Mouse (Mus musculus): ENCODE measurements at regions not wholly inside any gene's neighbourhood (a gene's known extent, or its start where the extent isn't known, plus 50 kb on each side); places are given as distances from the start of the nearest gene placed in this dataset.

- peak; percentile 41 for DNase-seq
Observed at GRCm38 (mm10) chr10:99467319-99467842, 204.3 kb downstream of the Dusp6 start.

DNA sequence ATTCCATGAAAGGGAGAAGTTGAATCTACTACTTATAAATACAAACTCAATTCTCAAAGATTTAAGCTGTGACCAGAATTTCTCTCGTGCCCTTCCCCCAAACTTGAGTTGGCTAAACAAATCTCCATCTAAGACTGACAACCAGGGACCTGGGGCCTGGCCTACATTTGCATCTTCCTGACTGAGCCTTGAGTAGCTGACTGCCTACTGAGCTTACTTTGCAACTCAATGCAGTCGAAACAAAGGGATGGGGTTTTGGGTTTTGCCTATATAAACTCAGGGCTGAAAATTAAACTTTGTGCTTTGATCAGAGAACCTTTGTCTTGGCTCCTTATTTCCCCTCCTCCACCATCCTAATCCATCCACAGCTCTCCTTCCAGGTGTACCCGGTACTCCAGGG is 205.9 kb downstream of the Dusp6 start:
- DNase-seq = no peak

DNA sequence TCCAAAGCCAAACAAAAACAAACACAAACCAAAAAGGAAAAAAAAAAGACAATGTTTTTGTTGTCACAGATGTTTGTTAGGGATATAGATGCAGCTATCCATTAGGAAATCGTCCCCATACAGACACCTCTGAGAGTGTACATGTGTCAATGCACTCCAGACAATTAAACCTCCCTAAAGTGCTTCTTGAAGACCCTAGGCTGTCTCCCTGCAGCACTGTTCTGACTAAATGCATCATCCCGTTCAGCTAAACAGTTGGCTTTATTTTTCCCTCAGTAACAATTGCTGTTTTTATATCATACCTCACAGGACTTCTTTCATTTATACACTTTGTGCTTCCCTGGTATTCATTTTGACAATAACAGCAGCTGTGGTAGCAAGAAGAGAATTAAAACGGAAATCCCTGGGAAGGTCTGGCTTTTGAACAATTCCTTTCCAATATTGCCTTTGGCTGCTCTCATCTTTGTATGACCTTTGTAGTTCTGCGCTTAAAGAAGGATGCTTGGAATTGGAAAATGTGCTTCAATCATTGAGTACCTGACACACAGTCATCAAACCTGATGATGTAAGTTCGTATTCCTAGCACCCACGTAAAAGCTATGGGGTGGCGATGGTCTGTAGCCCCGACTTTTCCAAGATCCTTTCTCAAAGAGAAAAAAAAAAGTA is 208.9 kb downstream of the Dusp6 start:
- DNase-seq = no peak

DNA sequence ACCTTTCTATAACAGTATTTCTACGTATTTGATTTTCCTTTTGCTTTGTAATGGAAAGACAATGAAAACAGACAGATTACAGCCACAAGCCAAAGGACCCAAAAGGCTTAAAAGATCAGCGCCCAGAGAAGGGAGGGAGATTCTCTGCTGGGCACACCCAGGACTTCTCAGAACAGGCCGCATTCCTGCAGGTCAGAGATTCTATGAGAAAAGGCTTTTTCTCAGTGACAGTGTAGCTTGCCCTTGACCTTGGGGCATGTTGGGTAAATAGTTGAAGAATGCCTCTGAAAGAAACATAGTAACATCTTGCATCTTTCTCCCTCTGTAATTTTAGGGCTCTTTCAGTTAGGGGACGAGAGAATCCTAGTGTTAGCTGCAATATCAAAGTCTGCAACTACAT is 209.8 kb downstream of the Dusp6 start:
- no peak for DNase-seq

DNA sequence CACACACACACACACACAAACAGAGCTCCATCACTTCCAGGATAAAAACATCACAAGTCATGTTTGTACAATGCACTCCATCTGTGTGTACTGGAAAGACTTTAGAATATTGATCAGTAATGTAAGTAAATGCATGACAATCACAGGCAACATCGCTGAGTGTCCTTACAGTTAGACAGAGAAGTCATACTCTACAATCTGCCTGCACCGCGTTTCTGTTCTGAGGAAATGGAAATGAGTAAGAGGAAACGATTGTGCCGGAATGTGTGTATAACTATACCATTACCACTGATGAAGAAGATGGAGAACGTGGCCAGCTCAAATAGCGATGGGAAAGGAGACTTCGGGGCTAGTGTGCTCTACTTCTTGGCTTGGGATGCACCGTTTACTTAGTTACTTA is 210.7 kb downstream of the Dusp6 start:
- no peak for DNase-seq

DNA sequence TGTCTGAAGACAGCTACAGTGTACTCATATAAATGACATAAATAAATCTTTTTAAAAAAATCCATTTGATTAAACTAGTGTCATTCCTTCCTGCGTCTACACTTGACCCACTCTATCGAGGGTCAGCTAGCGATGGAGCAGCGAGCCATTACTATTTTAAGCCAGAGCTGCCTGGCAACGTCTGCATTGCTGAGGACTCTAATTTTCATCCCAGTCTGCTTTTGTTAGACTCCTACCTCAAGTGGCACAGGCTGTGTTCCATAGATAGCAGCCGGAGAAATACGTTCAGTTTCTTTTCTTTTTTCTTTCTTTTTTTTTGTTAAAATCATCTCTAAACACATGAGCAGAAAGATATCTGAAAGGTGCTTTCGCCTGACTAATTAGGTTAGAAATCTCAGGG is 211.5 kb downstream of the Dusp6 start:
- no peak for DNase-seq

GRCm38 (mm10) chr10:99476214-99476613 is 213.2 kb downstream of the Dusp6 start:
- DNase-seq = no peak

- DNase-seq = no peak
Observed at GRCm38 (mm10) chr10:99476776-99477175, 213.7 kb downstream of the Dusp6 start.

- no peak for DNase-seq
Observed at GRCm38 (mm10) chr10:99480573-99480972, 217.5 kb downstream of the Dusp6 start.

- no peak for DNase-seq
Observed at GRCm38 (mm10) chr10:99482009-99482408, 219.0 kb downstream of the Dusp6 start.

DNA sequence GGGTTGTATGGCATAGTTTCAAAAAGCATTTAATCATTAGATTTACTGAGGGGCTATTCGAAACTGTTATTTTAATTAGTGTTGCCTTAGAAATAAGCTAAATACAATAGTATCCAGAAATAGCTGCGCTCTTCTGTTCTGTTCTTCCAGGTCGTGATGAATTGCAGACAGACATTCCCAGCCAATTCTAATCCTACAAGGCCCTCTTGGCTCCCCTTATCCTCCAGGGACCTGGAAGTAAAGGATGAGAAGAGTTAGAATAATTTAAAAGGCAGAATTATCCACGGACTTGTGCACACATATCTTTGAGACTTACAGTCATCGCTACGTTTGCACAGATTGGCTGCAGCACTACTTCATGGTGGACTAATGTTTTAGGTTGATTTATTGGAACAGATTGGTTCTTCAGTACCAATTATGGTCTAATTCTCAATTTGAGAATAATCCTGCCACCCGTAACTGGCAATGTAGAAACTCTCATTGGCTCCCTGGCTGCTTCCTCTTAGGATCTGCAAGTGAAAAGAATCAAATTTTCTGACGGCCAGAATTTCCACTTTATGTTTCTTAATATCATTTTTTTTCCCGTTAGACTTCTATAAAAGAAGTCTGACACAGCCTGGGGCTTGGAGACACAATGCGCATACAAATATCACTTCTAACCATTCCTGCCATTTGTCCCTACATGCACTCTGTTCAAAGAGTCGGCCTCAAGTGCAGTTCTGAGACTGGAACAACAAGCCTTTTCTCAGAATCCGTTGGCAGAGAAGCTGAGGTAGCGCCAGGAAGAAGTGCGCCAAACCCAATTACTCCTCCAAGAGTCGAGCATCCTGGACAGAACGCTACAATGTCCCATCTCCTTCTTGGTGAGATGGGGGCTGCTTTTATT is 225.4 kb downstream of the Dusp6 start:
- no peak for DNase-seq

DNA sequence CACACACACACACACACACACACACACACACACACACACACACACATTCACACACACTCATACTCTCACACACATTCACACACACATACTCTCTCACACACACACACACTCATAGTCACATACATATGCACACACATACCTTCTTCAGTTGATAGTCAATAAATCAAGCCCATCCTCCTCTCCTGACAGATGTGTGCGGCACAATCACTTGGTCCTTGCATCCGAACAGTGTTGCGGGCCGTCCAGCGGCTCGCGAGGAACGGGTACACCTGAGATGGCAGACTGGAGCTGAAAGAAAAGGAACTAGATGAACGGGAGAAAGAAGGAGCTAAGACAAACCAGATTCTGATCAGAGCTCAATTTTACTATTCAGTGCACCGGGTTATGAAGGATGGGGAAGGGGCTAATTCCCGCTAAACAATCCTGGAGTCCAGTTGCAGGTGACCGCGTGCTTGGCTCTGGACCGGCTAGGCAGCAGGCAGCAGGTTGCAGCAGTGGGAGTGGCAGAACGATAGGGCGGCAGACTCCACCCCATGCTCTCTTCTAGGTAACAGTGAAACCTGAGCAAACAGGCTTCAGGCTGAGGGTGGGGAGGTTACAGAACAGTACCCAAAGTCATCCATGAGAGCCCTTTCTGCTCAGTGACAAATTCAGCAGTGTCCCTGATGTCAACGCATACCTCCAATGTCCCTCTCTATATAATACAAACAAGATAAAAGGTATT is 247.8 kb downstream of the Csl start:
- DNase-seq = peak; percentile 32

GRCm38 (mm10) chr10:99517944-99518343 is 241.5 kb downstream of the Csl start:
- DNase-seq = no peak

DNA sequence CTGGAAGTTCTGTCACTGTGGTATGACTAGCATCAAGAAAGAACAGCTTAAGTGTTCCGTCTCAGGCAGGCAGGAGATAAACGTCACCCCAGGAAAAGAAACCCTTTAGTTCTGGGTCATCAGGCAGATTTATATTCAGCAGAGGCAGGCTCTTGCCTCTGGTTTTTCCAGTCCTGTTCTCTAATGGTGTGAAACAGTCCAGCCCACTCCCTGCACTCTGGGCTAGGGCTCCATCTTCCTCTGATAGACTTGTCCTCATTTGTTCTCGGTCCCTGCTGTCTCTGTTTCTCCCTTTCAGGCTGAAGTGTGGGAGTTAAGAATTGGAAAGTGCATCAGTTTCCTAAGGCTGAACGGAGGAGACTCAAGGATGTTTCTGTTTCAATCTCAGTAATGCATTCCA is 240.0 kb downstream of the Csl start:
- no peak for DNase-seq

- DNase-seq = no peak
Observed at GRCm38 (mm10) chr10:99523817-99524216, 235.6 kb downstream of the Csl start.

DNA sequence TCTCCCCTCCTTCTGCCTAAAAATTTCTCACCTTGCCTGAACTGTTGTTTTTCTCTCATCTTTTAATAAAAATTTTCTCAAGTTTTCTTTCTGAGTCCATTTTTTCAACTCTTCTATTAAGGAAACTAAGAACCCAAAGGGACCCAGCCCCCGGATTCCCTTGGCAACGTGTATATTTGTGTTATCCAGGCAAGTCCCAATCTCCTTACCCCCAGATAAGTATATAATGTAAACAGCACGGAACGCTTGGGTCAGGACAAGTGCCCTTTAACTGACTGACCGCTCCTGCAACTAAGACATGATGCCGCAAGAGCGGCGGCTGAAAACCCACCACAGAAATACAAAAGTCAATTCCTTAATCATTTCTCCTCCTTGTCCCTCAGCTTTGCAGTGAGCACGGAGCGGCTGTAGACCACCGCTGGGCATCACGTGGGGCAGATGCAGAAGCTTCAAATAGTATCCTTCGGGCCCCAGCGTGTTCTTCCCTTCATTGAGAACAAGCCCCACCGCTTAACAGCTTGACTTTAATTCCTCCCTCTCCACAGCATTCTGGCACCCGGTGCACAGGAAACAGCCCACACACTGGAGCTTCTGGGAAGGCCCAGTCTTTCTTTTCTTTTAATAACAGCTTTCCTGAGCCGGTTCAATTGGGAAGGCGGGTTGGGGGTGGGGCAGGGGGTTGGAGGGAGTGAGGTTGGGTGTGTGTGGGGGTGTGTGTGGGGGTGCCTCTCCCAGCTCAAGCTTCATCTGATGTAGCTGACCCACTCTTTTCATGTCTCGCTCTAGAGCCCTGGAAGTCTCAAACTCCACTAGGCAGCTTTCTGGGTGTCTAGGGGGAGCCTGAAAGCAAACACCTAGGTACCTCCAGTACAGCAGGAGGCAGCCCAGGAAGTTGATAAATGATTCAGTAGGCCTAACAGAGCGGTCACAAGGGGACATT is 234.9 kb downstream of the Csl start:
- DNase-seq = peak; percentile 7

- DNase-seq = no peak
Observed at GRCm38 (mm10) chr10:99526148-99526547, 233.3 kb downstream of the Csl start.

GRCm38 (mm10) chr10:99526561-99526960 is 232.9 kb downstream of the Csl start:
- no peak for DNase-seq

GRCm38 (mm10) chr10:99531104-99531503 is 228.4 kb downstream of the Csl start:
- DNase-seq = no peak

GRCm38 (mm10) chr10:99531556-99531955 is 227.9 kb downstream of the Csl start:
- peak; percentile 12 for DNase-seq

DNA sequence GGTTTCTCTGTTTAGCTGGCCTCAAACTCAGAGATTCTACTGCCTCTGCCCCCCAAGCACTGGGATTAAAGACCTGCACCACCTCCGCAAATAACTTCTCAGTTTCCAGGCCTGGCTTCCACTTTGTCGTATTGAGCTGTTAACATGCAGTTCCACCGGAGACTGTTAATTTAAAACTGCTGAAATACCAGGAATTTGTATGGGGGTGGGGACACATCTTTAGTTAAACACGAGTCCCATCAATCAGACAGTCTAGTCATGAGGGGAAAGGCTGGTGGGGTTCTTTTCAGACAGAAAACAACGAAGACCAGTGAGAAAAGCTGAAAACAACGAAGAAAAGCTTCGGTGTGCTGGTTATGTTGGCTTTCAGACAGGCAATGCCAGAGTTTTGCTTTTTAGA is 227.5 kb downstream of the Csl start:
- DNase-seq = no peak

DNA sequence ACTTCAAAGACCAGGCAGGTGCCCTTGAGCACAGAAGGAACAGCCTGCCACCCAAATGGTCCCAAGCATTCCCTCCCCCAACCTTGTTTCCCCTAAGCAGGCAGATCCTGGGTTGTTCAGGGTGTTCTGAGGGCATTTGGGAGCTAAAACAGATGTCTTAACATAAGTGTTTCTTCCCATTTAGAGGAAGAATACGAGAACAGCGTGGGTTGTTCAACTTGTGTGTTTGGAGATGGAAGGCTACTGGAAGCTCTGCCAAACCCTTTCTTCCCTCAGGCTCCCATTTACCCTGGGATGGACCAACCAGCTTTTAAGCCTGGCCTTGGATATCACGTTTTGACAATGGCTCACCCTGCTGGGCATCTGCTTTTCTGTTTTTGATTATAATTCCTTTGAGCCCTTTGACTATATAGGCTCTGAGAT is 226.8 kb downstream of the Csl start:
- DNase-seq = peak; percentile 10

All from lung, postnatal 36 days (tissue).